Mouse (Mus musculus): ENCODE measurements around the gene Tk1. TPM values are rescaled to one million over a fixed set of nuclear protein-coding genes. Genes with fewer than 3 reads are reported as not detected.
A peak's percentile ranks its signal among the peaks of the same experiment; 100 is the strongest.

The Tk1 gene
- polyA plus RNA-seq, 1 experiment from 2014 or later = 92.9 TPM

DNA sequence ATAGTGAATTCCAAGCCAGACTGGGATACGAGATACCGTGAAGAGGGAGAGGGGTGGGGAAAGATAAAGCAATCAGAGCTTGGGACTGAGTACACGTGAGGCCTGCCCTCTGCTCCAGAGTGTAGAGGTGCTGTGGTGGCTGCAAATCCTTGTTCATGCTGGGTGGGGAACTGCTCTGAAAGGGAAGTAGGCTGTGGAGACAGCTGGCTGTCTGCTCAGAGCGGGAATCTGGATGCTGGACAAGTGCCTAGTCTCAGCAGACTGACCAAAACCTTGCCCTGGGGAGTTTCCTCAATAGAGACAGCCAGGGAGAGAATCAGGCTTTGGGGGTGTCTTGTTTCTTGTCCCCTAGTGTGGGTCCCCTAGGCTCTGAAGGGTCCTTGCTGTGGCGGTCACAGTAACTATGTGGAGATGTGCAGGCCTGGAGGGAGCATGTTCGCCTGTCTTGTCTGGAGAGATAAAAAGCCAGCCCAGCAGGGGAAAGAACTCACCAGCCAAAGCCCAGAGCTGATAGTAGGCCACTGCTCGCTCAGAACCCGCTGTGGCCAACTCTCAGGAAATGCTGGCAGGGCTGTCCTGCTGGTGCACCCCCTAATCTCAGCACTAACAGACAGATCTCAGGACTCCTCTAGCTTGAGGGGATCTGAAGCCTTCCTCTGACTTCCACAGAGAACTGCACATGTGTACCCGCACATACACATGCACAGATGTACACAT is 3.2 kb upstream of the Tk1 start:
- H3K36me3 ChIP-seq = no peaks in the 10 kb centered on the region
- 26% methylated on average over 9 of the region's 9 CpGs for WGBS
- peak overlapping the region; percentile 95 for H3K27ac ChIP-seq
- 0 out of 2 replicates have a peak, but pooled peaks have one; percentile 30 for ATAC-seq (replicated peaks; ENCODE audit: insufficient number of reproducible peaks, insufficient read depth, low FRiP score, low read depth)
- H3K4me1 ChIP-seq (replicated peaks) = peaks cover 76% of the 10 kb centered on the region
- peak overlapping the region; percentile 92 for H3K4me2 ChIP-seq
- no peak overlapping the region for H3K4me3 ChIP-seq
- no peaks in the 10 kb centered on the region for H3K9me3 ChIP-seq (replicated peaks)
- H3K27me3 ChIP-seq = no peaks in the 10 kb centered on the region
- peak overlapping the region; percentile 12 for H3K9ac ChIP-seq

DNA sequence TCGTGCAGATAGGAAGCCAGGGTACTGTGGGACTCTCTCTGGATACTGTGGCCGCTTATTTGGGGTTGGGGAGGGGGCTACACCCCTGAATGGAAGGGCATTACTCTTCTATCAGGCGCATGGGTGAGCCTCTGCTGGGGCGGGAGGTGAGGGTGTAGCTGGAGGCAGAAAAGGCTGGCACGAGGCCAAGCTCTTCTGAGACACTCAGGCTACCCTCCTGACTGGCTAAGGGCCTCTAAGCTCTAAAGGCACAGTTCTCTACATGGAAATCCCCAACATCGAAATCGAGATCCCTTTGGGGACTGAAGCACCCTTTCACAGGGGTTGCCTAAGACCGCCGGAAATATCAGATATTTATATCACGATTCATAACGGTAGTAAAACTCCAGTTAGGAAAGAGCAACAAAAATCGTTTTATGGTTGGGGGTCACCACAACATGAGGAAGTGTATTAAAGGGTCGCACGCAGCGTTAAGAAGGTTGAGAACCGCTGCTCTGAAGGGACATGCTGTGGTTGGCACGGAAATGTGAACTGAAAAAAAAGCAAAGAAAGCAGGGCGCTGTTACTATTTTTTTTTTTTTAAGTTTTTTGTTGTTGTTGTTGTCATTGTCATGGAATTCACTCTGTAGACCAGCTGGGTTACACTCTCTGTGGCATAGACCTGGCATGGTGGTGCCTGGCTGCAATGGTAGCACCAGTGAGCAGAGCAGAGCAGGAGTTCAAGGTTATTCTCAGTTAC is 2.4 kb upstream of the Tk1 start:
- 43% methylated on average over 18 of the region's 18 CpGs for WGBS
- no peaks in the 10 kb centered on the region for H3K9me3 ChIP-seq (replicated peaks)
- H3K36me3 ChIP-seq = no peaks in the 10 kb centered on the region
- peak overlapping the region; percentile 41 for H3K9ac ChIP-seq
- peak overlapping the region; percentile 18 for H3K4me3 ChIP-seq
- peak overlapping the region; percentile 92 for H3K4me2 ChIP-seq
- peak overlapping the region; percentile 95 for H3K27ac ChIP-seq
- no peaks in the 10 kb centered on the region for H3K27me3 ChIP-seq
- peak; percentile 27; the same call in 1 of the 2 replicates for ATAC-seq (replicated peaks; ENCODE audit: insufficient number of reproducible peaks, insufficient read depth, low FRiP score, low read depth)
- peaks cover 83% of the 10 kb centered on the region for H3K4me1 ChIP-seq (replicated peaks)

DNA sequence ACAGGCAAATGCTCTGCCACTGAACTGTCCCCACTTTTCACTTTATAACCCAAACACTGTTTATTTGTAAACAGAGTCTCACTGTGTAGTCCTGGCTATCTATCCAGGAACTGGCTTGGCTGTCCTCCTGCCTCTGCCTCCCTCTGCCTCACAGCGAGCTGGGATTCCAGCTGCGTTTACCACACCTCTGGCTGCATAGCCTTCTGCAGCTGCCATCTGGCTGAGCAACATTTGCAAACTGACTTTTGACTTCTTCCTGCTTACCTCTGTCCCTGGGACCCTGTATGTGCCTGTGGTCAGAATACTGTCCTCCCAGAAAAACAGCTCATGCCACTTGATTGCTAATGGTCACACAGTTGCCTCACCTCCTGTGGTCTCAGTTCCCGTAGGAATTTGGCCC is 1.5 kb upstream of the Tk1 start:
- Histone ChIP-seq H3K36me3 (peaks cover 3% of the 10 kb centered on the region; the same call in 1 of the 2 replicates), H3K9me3 (replicated peaks) (no peaks in the 10 kb centered on the region), H3K4me1 (replicated peaks) (peaks cover 89% of the 10 kb centered on the region), H3K27me3 (no peaks in the 10 kb centered on the region), H3K27ac (peak overlapping the region; percentile 95), H3K4me3 (peak overlapping the region; percentile 18; the same call in 1 of the 2 replicates), H3K4me2 (peak overlapping the region; percentile 92), H3K9ac (peak overlapping the region; percentile 41)
- WGBS = 49% methylated on average over 3 of the region's 3 CpGs
- no peak for ATAC-seq (replicated peaks; ENCODE audit: insufficient number of reproducible peaks, insufficient read depth, low FRiP score, low read depth)

DNA sequence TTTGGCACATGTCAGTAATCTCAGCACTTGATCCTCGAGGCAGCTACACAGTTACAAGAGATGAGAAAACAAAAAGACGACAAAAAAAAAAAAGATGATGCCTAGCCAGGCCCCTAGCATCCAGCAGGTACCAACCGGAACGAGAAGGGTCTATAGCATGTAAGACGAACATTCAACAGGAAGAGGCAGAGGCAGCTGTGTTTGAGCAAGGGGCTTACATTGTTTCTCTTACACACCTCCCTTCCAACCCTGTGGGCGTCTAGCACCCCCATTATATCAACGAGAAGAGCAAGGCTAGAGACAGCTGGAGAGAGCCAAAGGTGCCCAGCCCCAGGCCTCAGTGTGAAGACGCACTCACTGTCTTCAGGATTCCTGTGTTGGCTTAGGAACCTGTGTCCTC is 1.0 kb upstream of the Tk1 start:
- H3K9ac ChIP-seq = no peak overlapping the region
- peaks cover 89% of the 10 kb centered on the region for H3K4me1 ChIP-seq (replicated peaks)
- peak overlapping the region; percentile 95 for H3K27ac ChIP-seq
- H3K4me3 ChIP-seq = no peak overlapping the region
- H3K9me3 ChIP-seq (replicated peaks) = no peaks in the 10 kb centered on the region
- H3K27me3 ChIP-seq = no peaks in the 10 kb centered on the region
- WGBS = 64% methylated on average over 8 of the region's 8 CpGs
- H3K4me2 ChIP-seq = peak overlapping the region; percentile 92
- no peak for ATAC-seq (replicated peaks; ENCODE audit: insufficient number of reproducible peaks, insufficient read depth, low FRiP score, low read depth)
- H3K36me3 ChIP-seq = peaks cover 8% of the 10 kb centered on the region; the same call in 1 of the 2 replicates

DNA sequence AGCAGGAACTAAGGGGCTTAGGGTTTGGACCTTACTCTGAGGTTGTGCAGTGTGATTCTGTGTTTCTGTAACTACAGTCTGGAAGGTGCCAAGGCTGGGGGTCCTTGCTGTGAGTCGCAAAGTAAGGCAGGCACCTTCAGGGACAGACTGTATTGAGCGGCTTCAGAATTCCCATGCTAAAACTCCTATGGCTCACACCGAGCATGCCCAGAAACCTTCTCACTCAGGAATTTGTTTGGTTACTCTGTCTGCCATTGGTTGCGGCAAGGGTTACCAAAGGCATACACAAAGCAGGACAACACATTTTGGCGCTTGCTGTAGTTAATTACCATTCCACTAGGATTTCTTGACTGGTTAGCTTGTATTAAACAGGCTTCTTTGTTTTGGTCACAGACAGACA is 272 bp upstream of the Tk1 start:
- H3K9me3 ChIP-seq (replicated peaks) = no peaks in the 10 kb centered on the region
- H3K4me1 ChIP-seq (replicated peaks) = peaks cover 93% of the 10 kb centered on the region
- peak overlapping the region; percentile 65 for H3K4me3 ChIP-seq
- H3K4me2 ChIP-seq = peak overlapping the region; percentile 92
- H3K36me3 ChIP-seq = peaks cover 15% of the 10 kb centered on the region; the same call in 1 of the 2 replicates
- peak overlapping the region; percentile 95 for H3K27ac ChIP-seq
- peak overlapping the region; percentile 73 for H3K9ac ChIP-seq
- ATAC-seq (replicated peaks; ENCODE audit: insufficient number of reproducible peaks, insufficient read depth, low FRiP score, low read depth) = no peak
- no peaks in the 10 kb centered on the region for H3K27me3 ChIP-seq
- 11% methylated on average over 5 of the region's 5 CpGs for WGBS

DNA sequence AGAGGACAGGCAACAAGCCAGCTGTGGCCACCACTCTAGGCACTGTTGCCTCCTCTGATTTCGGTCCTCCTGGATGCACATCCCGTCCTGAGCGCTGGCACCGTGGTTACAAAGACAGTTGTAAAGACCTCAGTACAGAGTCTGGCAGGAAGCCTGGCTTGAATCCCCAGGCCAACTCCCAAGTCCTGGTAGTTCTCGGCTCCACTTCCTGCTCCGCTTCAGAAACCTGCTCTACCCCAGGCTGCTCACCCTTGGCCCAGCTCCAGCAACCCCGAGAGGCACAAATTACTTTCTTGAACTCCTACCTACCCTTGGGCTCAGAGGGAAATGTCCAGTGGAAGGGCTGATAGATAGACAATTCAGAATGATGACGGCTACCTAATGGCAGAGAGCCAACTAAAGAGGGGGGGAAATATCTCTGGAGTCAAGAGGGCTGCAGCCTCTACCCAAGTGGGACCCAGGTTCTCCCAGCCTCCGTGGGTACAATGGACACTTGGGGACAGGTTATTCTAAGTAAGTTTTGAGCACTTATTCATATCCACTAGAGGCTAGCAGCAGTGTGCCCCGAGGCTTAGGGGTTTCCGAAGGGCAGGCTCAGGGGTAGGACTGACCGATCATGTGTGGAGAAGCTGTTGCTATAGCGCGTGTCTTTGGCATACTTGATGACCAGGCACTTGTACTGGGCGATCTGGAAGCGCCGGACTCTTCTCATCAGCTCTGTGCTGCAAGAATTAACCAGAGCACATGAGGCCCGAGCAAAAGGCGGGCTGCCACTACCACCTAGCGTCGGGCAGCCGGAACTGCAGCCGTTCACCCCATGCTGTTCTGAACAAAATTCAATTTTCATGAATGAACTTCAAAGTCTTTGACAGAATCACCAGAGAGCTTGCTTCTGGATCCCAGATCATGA is 1.6 kb downstream of the Tk1 start:
- Histone ChIP-seq H3K9ac (peak overlapping the region; percentile 73), H3K4me2 (peak overlapping the region; percentile 92), H3K27me3 (no peaks in the 10 kb centered on the region), H3K9me3 (replicated peaks) (no peaks in the 10 kb centered on the region), H3K4me1 (replicated peaks) (peaks cover 87% of the 10 kb centered on the region), H3K4me3 (peak overlapping the region; percentile 65), H3K36me3 (peaks cover 26% of the 10 kb centered on the region), H3K27ac (peak overlapping the region; percentile 95)
- 8% methylated on average over 23 of the region's 23 CpGs for WGBS
- ATAC-seq (replicated peaks; ENCODE audit: insufficient number of reproducible peaks, insufficient read depth, low FRiP score, low read depth) = peak; percentile 67

DNA sequence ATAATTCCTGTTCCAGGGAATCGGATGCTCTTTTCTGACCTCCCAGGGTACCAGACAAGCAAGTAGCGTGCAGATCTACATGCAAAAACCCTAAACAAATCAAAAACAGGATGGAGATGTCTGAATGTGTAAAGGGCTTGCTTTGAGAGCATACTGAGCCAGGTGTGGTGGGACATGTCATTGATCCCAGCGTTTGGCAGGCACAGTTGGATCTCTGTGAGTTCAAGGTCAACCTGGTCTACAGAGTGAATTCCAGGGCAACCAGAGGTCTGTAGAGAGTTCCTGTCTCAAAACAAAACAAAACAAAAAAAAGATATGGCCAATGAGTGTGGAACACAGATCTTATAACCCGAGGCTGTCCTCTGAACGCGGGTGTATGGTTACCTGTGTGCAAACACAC is 2.5 kb downstream of the Tk1 start:
- H3K36me3 ChIP-seq = peaks cover 26% of the 10 kb centered on the region
- H3K4me1 ChIP-seq (replicated peaks) = peaks cover 84% of the 10 kb centered on the region
- peak overlapping the region; percentile 92 for H3K4me2 ChIP-seq
- no peak overlapping the region for H3K9ac ChIP-seq
- H3K4me3 ChIP-seq = no peak overlapping the region; the same call in 1 of the 2 replicates
- peak overlapping the region; percentile 95 for H3K27ac ChIP-seq
- 85% methylated on average over 6 of the region's 6 CpGs for WGBS
- H3K9me3 ChIP-seq (replicated peaks) = no peaks in the 10 kb centered on the region
- no peaks in the 10 kb centered on the region for H3K27me3 ChIP-seq
- no peak for ATAC-seq (replicated peaks; ENCODE audit: insufficient number of reproducible peaks, insufficient read depth, low FRiP score, low read depth)

DNA sequence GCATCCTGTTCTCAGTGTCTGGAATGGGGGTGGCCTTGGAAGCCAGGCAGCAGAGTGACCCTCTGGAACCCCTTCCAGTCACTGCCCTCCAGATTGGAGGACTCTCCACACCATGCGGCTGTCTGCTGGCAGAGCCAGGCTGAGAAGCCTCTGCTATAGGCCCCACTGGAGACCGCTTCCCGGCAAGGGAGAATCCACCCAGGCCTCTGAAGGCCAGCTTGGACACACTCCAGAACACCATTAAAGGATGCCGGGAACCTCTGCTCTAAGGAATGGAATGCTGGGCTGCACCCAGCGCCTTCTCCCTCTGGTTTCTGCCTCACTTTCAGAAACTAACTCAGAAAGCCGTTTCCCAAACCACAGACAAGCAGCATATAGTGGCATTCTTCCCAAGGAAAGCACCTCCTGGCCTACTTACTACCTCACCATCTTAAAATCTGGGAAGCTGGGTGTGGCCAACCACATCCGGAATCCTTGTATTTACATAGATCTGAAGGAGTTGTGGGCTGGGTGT is 3.1 kb downstream of the Tk1 start:
- Histone ChIP-seq H3K4me2 (peak overlapping the region; percentile 33), H3K9me3 (replicated peaks) (no peaks in the 10 kb centered on the region), H3K4me3 (no peak overlapping the region), H3K36me3 (peaks cover 33% of the 10 kb centered on the region), H3K27me3 (no peaks in the 10 kb centered on the region), H3K27ac (peak overlapping the region; percentile 95), H3K9ac (no peak overlapping the region), H3K4me1 (replicated peaks) (peaks cover 84% of the 10 kb centered on the region)
- no peak for ATAC-seq (replicated peaks; ENCODE audit: insufficient number of reproducible peaks, insufficient read depth, low FRiP score, low read depth)
- WGBS = 29% methylated on average over 7 of the region's 7 CpGs

DNA sequence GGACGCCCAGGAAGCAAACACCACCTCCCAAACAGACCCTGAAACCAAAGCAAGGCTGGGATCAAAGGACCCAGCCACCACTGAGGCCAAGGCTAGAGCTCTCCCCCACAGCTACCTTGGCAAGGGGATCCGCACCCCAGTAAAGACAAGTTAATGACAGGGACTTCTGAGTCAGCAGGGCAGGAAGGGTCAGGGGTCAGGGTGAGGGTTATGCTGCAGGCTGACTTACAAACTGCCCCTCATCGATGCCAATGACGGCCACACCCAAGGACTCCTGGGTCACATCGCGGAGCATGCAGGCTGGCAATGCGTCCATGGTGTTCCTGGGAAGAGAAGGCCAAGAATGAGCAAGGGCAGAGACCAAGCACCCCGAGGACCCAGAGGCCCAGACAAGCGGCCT is 4.0 kb downstream of the Tk1 start:
- Histone ChIP-seq H3K4me3 (no peak overlapping the region), H3K36me3 (peaks cover 42% of the 10 kb centered on the region), H3K9ac (no peak overlapping the region), H3K27ac (no peak overlapping the region), H3K27me3 (no peaks in the 10 kb centered on the region), H3K4me2 (no peak overlapping the region), H3K9me3 (replicated peaks) (no peaks in the 10 kb centered on the region), H3K4me1 (replicated peaks) (peaks cover 75% of the 10 kb centered on the region)
- WGBS = 86% methylated on average over 9 of the region's 9 CpGs
- ATAC-seq (replicated peaks; ENCODE audit: insufficient number of reproducible peaks, insufficient read depth, low FRiP score, low read depth) = no peak

DNA sequence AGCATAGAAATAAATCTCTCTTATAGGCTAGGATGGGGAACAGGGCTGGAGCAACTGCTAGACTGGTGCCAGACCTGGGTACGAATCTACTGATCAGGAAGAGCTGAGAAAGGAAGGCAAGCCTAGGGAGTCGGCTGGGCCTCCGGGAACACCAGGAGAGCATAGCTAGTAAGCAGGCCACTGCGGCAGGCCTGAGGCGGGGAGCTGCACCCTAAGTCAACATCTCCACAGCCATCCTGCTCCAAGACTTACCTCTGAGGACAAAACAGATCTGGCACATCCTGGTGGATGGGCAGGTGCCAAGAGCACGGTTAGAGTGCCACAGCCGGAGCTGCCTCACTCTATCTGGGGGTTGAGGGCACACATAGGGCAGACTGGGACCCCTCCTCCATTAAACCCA is 5.7 kb downstream of the Tk1 start:
- WGBS = 87% methylated on average over 7 of the region's 7 CpGs
- no peak overlapping the region for H3K4me2 ChIP-seq
- H3K9ac ChIP-seq = no peak overlapping the region
- H3K27ac ChIP-seq = peak overlapping the region; percentile 89
- H3K9me3 ChIP-seq (replicated peaks) = no peaks in the 10 kb centered on the region
- peaks cover 68% of the 10 kb centered on the region for H3K4me1 ChIP-seq (replicated peaks)
- H3K4me3 ChIP-seq = no peak overlapping the region
- peaks cover 54% of the 10 kb centered on the region for H3K36me3 ChIP-seq
- ATAC-seq (replicated peaks; ENCODE audit: insufficient number of reproducible peaks, insufficient read depth, low FRiP score, low read depth) = no peak
- H3K27me3 ChIP-seq = no peaks in the 10 kb centered on the region

DNA sequence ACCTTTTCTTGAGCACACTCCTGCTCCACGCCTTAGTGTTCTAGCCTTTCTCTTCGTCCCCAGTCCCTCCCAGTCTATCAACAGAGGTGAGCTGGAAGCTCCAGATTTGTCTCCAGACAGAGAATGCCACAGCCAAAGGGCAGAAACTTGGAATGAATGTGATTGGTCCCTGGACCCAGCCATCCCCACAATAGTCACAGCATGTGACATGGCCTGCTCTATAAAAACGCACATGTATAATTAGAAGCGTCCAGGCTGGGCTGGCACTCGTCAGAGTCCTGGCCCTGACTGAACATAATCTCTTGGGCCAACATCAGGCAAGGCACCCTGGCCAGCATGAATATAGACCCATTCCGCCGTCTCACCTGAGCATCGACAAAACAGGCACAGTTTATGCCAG is 6.8 kb downstream of the Tk1 start:
- Histone ChIP-seq H3K9ac (no peak overlapping the region), H3K36me3 (peaks cover 63% of the 10 kb centered on the region)
- WGBS = 49% methylated on average over 8 of the region's 8 CpGs

More for the DNA sequence above, 6.8 kb downstream of the Tk1 start:
- Histone ChIP-seq H3K4me3 (no peak overlapping the region), H3K27me3 (no peaks in the 10 kb centered on the region), H3K27ac (peak overlapping the region; percentile 89), H3K4me2 (peak overlapping the region; percentile 17; the same call in 1 of the 2 replicates), H3K9me3 (replicated peaks) (no peaks in the 10 kb centered on the region), H3K4me1 (replicated peaks) (peaks cover 70% of the 10 kb centered on the region)
- ATAC-seq (replicated peaks; ENCODE audit: insufficient number of reproducible peaks, insufficient read depth, low FRiP score, low read depth) = peak; percentile 77
